Mouse (Mus musculus) adrenal gland, adult 18-20 months (tissue): ENCODE data around the gene Actr10. TPM values are rescaled to one million over a fixed set of nuclear protein-coding genes. Genes with fewer than 3 reads are reported as not detected.

Source experiments
- total RNA-seq, 2 experiments: library from RNA; stranded (reverse); gene quantifications; 1 replicate in 1 of 2; 2 replicates in 1 of 2; pipeline ENCODE4 v1.2.3; 2021

The Actr10 gene
- total RNA-seq, 2 experiments from 2014 or later, result 173 to 207 TPM

Other genes starting within 250 kb of the Actr10 start
- gene Frmd6, start 112.3 kb upstream of the Actr10 start, total RNA-seq, result 100 to 1,000 TPM in 1 of 2 experiments, 10 to 100 TPM in 1; 70.4 to 124 TPM
- gene Psma3, start 36.8 kb downstream of the Actr10 start, total RNA-seq, result 100 to 1,000 TPM; 377 to 394 TPM
- 10 to 100 TPM; 18.6 to 20.3 TPM for gene Arid4a, start 78.1 kb downstream of the Actr10 start, total RNA-seq
- gene Tomm20l, start 173.6 kb downstream of the Actr10 start, total RNA-seq, result 1 to 10 TPM; 4.3 to 7.3 TPM
- 10 to 100 TPM; 60.0 to 64.2 TPM for gene Timm9, start 198.8 kb downstream of the Actr10 start, total RNA-seq
- 1 to 10 TPM; 5.1 to 7.3 TPM for gene 2700049A03Rik, start 199.0 kb downstream of the Actr10 start, total RNA-seq